Mouse (Mus musculus) lung, adult 2 months (tissue): Measurements from ENCODE around the gene Tbxas1.

Experiments used
- CTCF ChIP-seq: fragments of 200-500 bp; IDR thresholded peaks from 2 replicates; pipeline ENCODE4 v1.5.1; 2011; ENCODE audit warnings: mild to moderate bottlenecking, low read length, control low read depth; ENCODE audit not compliant: insufficient read depth
- POLR2A ChIP-seq: fragments of 200-500 bp; IDR thresholded peaks from 2 replicates; pipeline ENCODE4 v1.6.1; 2011; ENCODE audit warnings: low read depth, mild to moderate bottlenecking, control low read depth, low read length, borderline replicate concordance; ENCODE audit errors: extremely low read depth

GRCm38 (mm10) chr6:38967288-38967687 lies 92.1 kb downstream of the Tbxas1 start:
- no peak for TF ChIP-seq POLR2A
- TF ChIP-seq CTCF = no peak
